Mouse (Mus musculus): ENCODE data around the gene Ugt1a5. TPM values are rescaled to one million over a fixed set of nuclear protein-coding genes. Genes with fewer than 3 reads are reported as not detected.
A peak's percentile ranks its signal among the peaks of the same experiment; 100 is the strongest.

The Ugt1a5 gene
- total and polyA plus RNA-seq, 2 experiments from 2014 or later: not detected

- ATAC-seq (ENCODE audit: low FRiP score) (no peak), DNase-seq (ENCODE audit: low spot score) (no peak)
- Histone ChIP-seq H3K9ac (replicated peaks; ENCODE audit: low read length, poor library complexity, severe bottlenecking) (no peak overlapping the region), H3K36me3 (ENCODE audit: insufficient read depth, low read length) (peaks cover 67% of the 10 kb centered on the region), H3K9me3 (ENCODE audit: low read length) (peaks cover 31% of the 10 kb centered on the region), H3K27me3 (ENCODE audit: insufficient read depth, low read length) (no peaks in the 10 kb centered on the region), H3K4me3 (ENCODE audit: low read depth, low read length) (no peak overlapping the region), H3K27ac (ENCODE audit: low read depth, low read length) (no peak overlapping the region), H3K4me1 (ENCODE audit: insufficient read depth, low read length) (no peaks in the 10 kb centered on the region), H3K4me2 (ENCODE audit: low read depth, low read length, poor library complexity, severe bottlenecking) (no peak overlapping the region)
- no peak for TF ChIP-seq CTCF (IDR thresholded peaks at IDR 0.05)
- WGBS: 83% methylated on average over 10 of the region's 10 CpGs
Measured at GRCm38 (mm10) chr1:88260604-88261377, 95.0 kb downstream of the Ugt1a5 start.

GRCm38 (mm10) chr1:88261706-88262105 lies 95.9 kb downstream of the Ugt1a5 start:
- Histone ChIP-seq H3K4me3 (ENCODE audit: low read depth, low read length) (no peak overlapping the region), H3K27me3 (ENCODE audit: insufficient read depth, low read length) (no peaks in the 10 kb centered on the region), H3K27ac (ENCODE audit: low read depth, low read length) (no peak overlapping the region), H3K36me3 (ENCODE audit: insufficient read depth, low read length) (peaks cover 76% of the 10 kb centered on the region), H3K4me2 (ENCODE audit: low read depth, low read length, poor library complexity, severe bottlenecking) (no peak overlapping the region), H3K4me1 (ENCODE audit: insufficient read depth, low read length) (no peaks in the 10 kb centered on the region), H3K9ac (replicated peaks; ENCODE audit: low read length, poor library complexity, severe bottlenecking) (no peak overlapping the region), H3K9me3 (ENCODE audit: low read length) (peaks cover 22% of the 10 kb centered on the region)
- no peak for TF ChIP-seq CTCF (IDR thresholded peaks at IDR 0.05)
- DNase-seq (ENCODE audit: low spot score) (no peak), ATAC-seq (ENCODE audit: low FRiP score) (no peak)
- 90% methylated on average over 7 of the region's 7 CpGs for WGBS

GRCm38 (mm10) chr1:88262255-88262654 lies 96.4 kb downstream of the Ugt1a5 start:
- H3K4me2 ChIP-seq (ENCODE audit: low read depth, low read length, poor library complexity, severe bottlenecking): no peak overlapping the region
- no peak overlapping the region for H3K9ac ChIP-seq (replicated peaks; ENCODE audit: low read length, poor library complexity, severe bottlenecking)
- peaks cover 81% of the 10 kb centered on the region for H3K36me3 ChIP-seq (ENCODE audit: insufficient read depth, low read length)
- peak; percentile 81 for DNase-seq (ENCODE audit: low spot score)
- no peaks in the 10 kb centered on the region for H3K27me3 ChIP-seq (ENCODE audit: insufficient read depth, low read length)
- WGBS: 88% methylated on average over 4 of the region's 4 CpGs
- no peaks in the 10 kb centered on the region for H3K4me1 ChIP-seq (ENCODE audit: insufficient read depth, low read length)
- no peak; the same call in 1 of the 2 replicates for TF ChIP-seq CTCF (IDR thresholded peaks at IDR 0.05)
- ATAC-seq (ENCODE audit: low FRiP score): no peak
- H3K27ac ChIP-seq (ENCODE audit: low read depth, low read length): no peak overlapping the region
- H3K9me3 ChIP-seq (ENCODE audit: low read length): peaks cover 16% of the 10 kb centered on the region
- H3K4me3 ChIP-seq (ENCODE audit: low read depth, low read length): no peak overlapping the region

- DNase-seq (ENCODE audit: low spot score) (no peak), ATAC-seq (ENCODE audit: low FRiP score) (no peak)
- Histone ChIP-seq H3K27ac (ENCODE audit: low read depth, low read length) (no peak overlapping the region), H3K9ac (replicated peaks; ENCODE audit: low read length, poor library complexity, severe bottlenecking) (no peak overlapping the region), H3K4me2 (ENCODE audit: low read depth, low read length, poor library complexity, severe bottlenecking) (no peak overlapping the region), H3K36me3 (ENCODE audit: insufficient read depth, low read length) (peaks cover 88% of the 10 kb centered on the region), H3K4me3 (ENCODE audit: low read depth, low read length) (no peak overlapping the region), H3K4me1 (ENCODE audit: insufficient read depth, low read length) (no peaks in the 10 kb centered on the region), H3K27me3 (ENCODE audit: insufficient read depth, low read length) (no peaks in the 10 kb centered on the region), H3K9me3 (ENCODE audit: low read length) (peaks cover 12% of the 10 kb centered on the region)
- TF ChIP-seq CTCF (IDR thresholded peaks at IDR 0.05): no peak
- 77% methylated on average over 6 of the region's 6 CpGs for WGBS
Measured at GRCm38 (mm10) chr1:88262961-88263360, 97.1 kb downstream of the Ugt1a5 start.

GRCm38 (mm10) chr1:88263778-88264177 lies 98.0 kb downstream of the Ugt1a5 start:
- H3K4me2 ChIP-seq (ENCODE audit: low read depth, low read length, poor library complexity, severe bottlenecking): no peak overlapping the region
- peaks cover 97% of the 10 kb centered on the region for H3K36me3 ChIP-seq (ENCODE audit: insufficient read depth, low read length)
- H3K27ac ChIP-seq (ENCODE audit: low read depth, low read length): no peak overlapping the region
- ATAC-seq (ENCODE audit: low FRiP score) (no peak), DNase-seq (ENCODE audit: low spot score) (no peak)
- no peak for TF ChIP-seq CTCF (IDR thresholded peaks at IDR 0.05)
- no peak overlapping the region for H3K9ac ChIP-seq (replicated peaks; ENCODE audit: low read length, poor library complexity, severe bottlenecking)
- no peaks in the 10 kb centered on the region for H3K4me1 ChIP-seq (ENCODE audit: insufficient read depth, low read length)
- H3K27me3 ChIP-seq (ENCODE audit: insufficient read depth, low read length): no peaks in the 10 kb centered on the region
- no peak overlapping the region for H3K4me3 ChIP-seq (ENCODE audit: low read depth, low read length)
- peaks cover 7% of the 10 kb centered on the region; the same call in 1 of the 2 replicates for H3K9me3 ChIP-seq (ENCODE audit: low read length)
- WGBS: 92% methylated on average over 5 of the region's 5 CpGs

- Histone ChIP-seq H3K27ac (ENCODE audit: low read depth, low read length) (no peak overlapping the region), H3K4me3 (ENCODE audit: low read depth, low read length) (no peak overlapping the region), H3K9me3 (ENCODE audit: low read length) (peaks cover 5% of the 10 kb centered on the region; the same call in 1 of the 2 replicates), H3K27me3 (ENCODE audit: insufficient read depth, low read length) (no peaks in the 10 kb centered on the region), H3K4me1 (ENCODE audit: insufficient read depth, low read length) (no peaks in the 10 kb centered on the region), H3K36me3 (ENCODE audit: insufficient read depth, low read length) (peaks cover 100% of the 10 kb centered on the region), H3K4me2 (ENCODE audit: low read depth, low read length, poor library complexity, severe bottlenecking) (no peak overlapping the region), H3K9ac (replicated peaks; ENCODE audit: low read length, poor library complexity, severe bottlenecking) (no peak overlapping the region)
- DNase-seq (ENCODE audit: low spot score) (no peak), ATAC-seq (ENCODE audit: low FRiP score) (no peak)
- 92% methylated on average over 7 of the region's 7 CpGs for WGBS
- no peak for TF ChIP-seq CTCF (IDR thresholded peaks at IDR 0.05)
Measured at GRCm38 (mm10) chr1:88264237-88264868, 98.5 kb downstream of the Ugt1a5 start.

Data from midbrain, postnatal 0 days (tissue).